Mouse (Mus musculus): Measurements from ENCODE around the gene 4930518I15Rik. TPM values are rescaled to one million over a fixed set of nuclear protein-coding genes. Genes with fewer than 3 reads are reported as not detected.

Gene 4930518I15Rik
- total RNA-seq, 1 experiment from 2014 or later, result 0.38 TPM

- no peak for ATAC-seq (replicated peaks; ENCODE audit: insufficient number of reproducible peaks, low FRiP score, low TSS enrichment, poor library complexity, severe bottlenecking)
Measured at GRCm38 (mm10) chr2:156814893-156815292, 42.9 kb downstream of the 4930518I15Rik start.

GRCm38 (mm10) chr2:156814344-156814801 lies 43.4 kb downstream of the 4930518I15Rik start:
- ATAC-seq (replicated peaks; ENCODE audit: insufficient number of reproducible peaks, low FRiP score, low TSS enrichment, poor library complexity, severe bottlenecking), result no peak

GRCm38 (mm10) chr2:156811556-156811955 lies 46.2 kb downstream of the 4930518I15Rik start:
- ATAC-seq (replicated peaks; ENCODE audit: insufficient number of reproducible peaks, low FRiP score, low TSS enrichment, poor library complexity, severe bottlenecking), result no peak

- ATAC-seq (replicated peaks; ENCODE audit: insufficient number of reproducible peaks, low FRiP score, low TSS enrichment, poor library complexity, severe bottlenecking), result no peak
Measured at GRCm38 (mm10) chr2:156810716-156811115, 47.0 kb downstream of the 4930518I15Rik start.

- ATAC-seq (replicated peaks; ENCODE audit: insufficient number of reproducible peaks, low FRiP score, low TSS enrichment, poor library complexity, severe bottlenecking), result 0 out of 2 replicates have a peak, but pooled peaks have one; percentile 40
Measured at GRCm38 (mm10) chr2:156809579-156809978, 48.2 kb downstream of the 4930518I15Rik start.

- no peak for ATAC-seq (replicated peaks; ENCODE audit: insufficient number of reproducible peaks, low FRiP score, low TSS enrichment, poor library complexity, severe bottlenecking)
Measured at GRCm38 (mm10) chr2:156806886-156807285, 50.9 kb downstream of the 4930518I15Rik start.

Other genes with a start within 250 kb of the 4930518I15Rik start
- gene Dlgap4, start 244.2 kb downstream of the 4930518I15Rik start, total RNA-seq (2017), result 28.3 to 50.2 TPM (median 29.2 TPM) in 3 replicates
- gene Myl9, start 82.5 kb downstream of the 4930518I15Rik start, total RNA-seq (2017), result 5.0 to 95.3 TPM (median 6.6 TPM) in 3 replicates
- gene Tgif2, start 17.9 kb downstream of the 4930518I15Rik start, total RNA-seq (2017), result 3.2 to 5.9 TPM (median 3.5 TPM) in 3 replicates
- 118 to 134 TPM (median 121 TPM) in 3 replicates for gene Rab5if, start 5.2 kb upstream of the 4930518I15Rik start, total RNA-seq (2017)
- gene Sla2, start 29.2 kb upstream of the 4930518I15Rik start, total RNA-seq (2017), result 13.8 to 38.9 TPM (median 15.8 TPM) in 3 replicates
- 33.9 to 42.9 TPM (median 39.3 TPM) in 3 replicates for gene Ndrg3, start 134.1 kb upstream of the 4930518I15Rik start, total RNA-seq (2017)
- gene Dsn1, start 149.2 kb upstream of the 4930518I15Rik start, total RNA-seq (2017), result 13.4 to 31.9 TPM (median 17.8 TPM) in 3 replicates
- 0.76 to 1.5 TPM (median 0.78 TPM) in 3 replicates for gene Soga1, start 221.3 kb upstream of the 4930518I15Rik start, total RNA-seq (2017)
- gene Tldc2, start 229.1 kb upstream of the 4930518I15Rik start, total RNA-seq (2017), result not detected in 3 replicates